Mouse (Mus musculus) adrenal gland, postnatal 14 days (tissue): Measurements from ENCODE around the gene Sytl1. TPM values are rescaled to one million over a fixed set of nuclear protein-coding genes. Genes with fewer than 3 reads are reported as not detected.
A peak's percentile ranks its signal among the peaks of the same experiment; 100 is the strongest.

Experiments
- DNase-seq: peaks from one replicate; pipeline ENCODE4 v3.0.0; 2021; ENCODE audit warnings: mixed read lengths
- long read RNA-seq, 2 experiments: library from polyadenylated mRNA; stranded (forward); transcript quantifications; one replicate each; pipeline ENCODE4 v2.0.0; 2021
- total RNA-seq: library from RNA; stranded (reverse); gene quantifications from 2 replicates; pipeline ENCODE4 v1.2.3, GENCODE M21; 2021

Gene Sytl1
- total RNA-seq, result 5.3 and 6.2 TPM in 2 replicates
- long read RNA-seq, experiment 1, partial matches to known transcripts, result 0 of 5 reads
- long read RNA-seq, experiment 1, other reads (novel, unspliced or antisense), result 2 of 5 reads
- long read RNA-seq, experiment 2, partial matches to known transcripts, result 0 of 2 reads
- long read RNA-seq, experiment 2, other reads (novel, unspliced or antisense), result 0 of 2 reads

- DNase-seq, result no peak
Measured at GRCm38 (mm10) chr4:133262882-133263281, at the start of gene Sytl1. Gene Sytl1, minus strand, starts transcription at chr4:133263113.

GRCm38 (mm10) chr4:133309948-133310347, 47.0 kb upstream of the Sytl1 start:
- DNase-seq, result peak; percentile 94

GRCm38 (mm10) chr4:133307331-133307730, 44.4 kb upstream of the Sytl1 start:
- peak; percentile 80 for DNase-seq

- no peak for DNase-seq
Measured at GRCm38 (mm10) chr4:133305825-133306224, 42.9 kb upstream of the Sytl1 start.

GRCm38 (mm10) chr4:133304770-133305169, 41.9 kb upstream of the Sytl1 start:
- no peak for DNase-seq

- DNase-seq, result no peak
Measured at GRCm38 (mm10) chr4:133302668-133303067, 39.8 kb upstream of the Sytl1 start.

- DNase-seq, result peak; percentile 82
Measured at GRCm38 (mm10) chr4:133301802-133302201, 38.9 kb upstream of the Sytl1 start.

GRCm38 (mm10) chr4:133300421-133300820, 37.5 kb upstream of the Sytl1 start:
- DNase-seq, result no peak

- no peak for DNase-seq
Measured at GRCm38 (mm10) chr4:133299701-133300100, 36.8 kb upstream of the Sytl1 start.

GRCm38 (mm10) chr4:133298516-133299365, 35.8 kb upstream of the Sytl1 start:
- peak; percentile 62 for DNase-seq

- DNase-seq, result peak; percentile 90
Measured at GRCm38 (mm10) chr4:133297801-133298238, 34.9 kb upstream of the Sytl1 start.

GRCm38 (mm10) chr4:133297360-133297759, 34.4 kb upstream of the Sytl1 start:
- DNase-seq, result peak; percentile 40

GRCm38 (mm10) chr4:133294084-133294483, 31.2 kb upstream of the Sytl1 start:
- no peak for DNase-seq

- peak; percentile 48 for DNase-seq
Measured at GRCm38 (mm10) chr4:133292901-133293843, 30.3 kb upstream of the Sytl1 start.

- DNase-seq, result no peak
Measured at GRCm38 (mm10) chr4:133292405-133292804, 29.5 kb upstream of the Sytl1 start.

- DNase-seq, result no peak
Measured at GRCm38 (mm10) chr4:133291255-133291654, 28.3 kb upstream of the Sytl1 start.

GRCm38 (mm10) chr4:133286476-133287077, 23.7 kb upstream of the Sytl1 start:
- DNase-seq, result no peak

GRCm38 (mm10) chr4:133285950-133286349, 23.0 kb upstream of the Sytl1 start:
- no peak for DNase-seq

- no peak for DNase-seq
Measured at GRCm38 (mm10) chr4:133285299-133285698, 22.4 kb upstream of the Sytl1 start.

- no peak for DNase-seq
Measured at GRCm38 (mm10) chr4:133282656-133283055, 19.7 kb upstream of the Sytl1 start.

GRCm38 (mm10) chr4:133281951-133282481, 19.1 kb upstream of the Sytl1 start:
- peak; percentile 48 for DNase-seq

- no peak for DNase-seq
Measured at GRCm38 (mm10) chr4:133281513-133281912, 18.6 kb upstream of the Sytl1 start.
